Mouse (Mus musculus) liver (tissue): Measurements from ENCODE around the gene Psme4.
A peak's percentile ranks its signal among the peaks of the same experiment; 100 is the strongest.
"Not testable (repeated sequence)": the region's sequence is repeated elsewhere in the genome, so short reads cannot be mapped to it uniquely, and the experiment has no call there.

Source experiments
- DNase-seq: peaks from one replicate; pipeline ENCODE4 v3.0.0-alpha.2; 2020; ENCODE audit warnings: mixed read lengths

Gene Psme4

GRCm38 (mm10) chr11:30771267-30771903 lies at the start of gene Psme4:
Psme4 (plus strand) TSS chr11:30771726.
- DNase-seq: peak; percentile 97

DNA sequence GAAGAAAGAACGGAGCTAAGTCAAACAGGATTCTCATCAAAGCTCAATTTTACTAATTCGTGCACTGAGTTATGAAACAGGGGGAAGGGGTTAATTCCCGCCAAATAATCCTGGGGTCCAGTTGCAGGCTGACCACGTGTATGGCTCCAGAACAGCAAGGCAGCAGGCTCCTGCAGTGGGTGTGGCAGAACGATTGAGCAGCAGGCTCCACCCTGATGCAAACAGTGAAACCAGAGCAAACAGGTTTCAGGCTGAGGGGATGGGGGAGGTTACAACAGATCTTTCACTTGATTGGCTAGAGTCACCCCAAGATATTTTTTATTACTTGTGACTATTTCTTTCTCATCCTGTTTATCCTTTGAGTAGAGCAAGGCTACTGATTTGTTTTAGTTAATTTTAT lies 48.1 kb upstream of the Psme4 start:
- no peak for DNase-seq

DNA sequence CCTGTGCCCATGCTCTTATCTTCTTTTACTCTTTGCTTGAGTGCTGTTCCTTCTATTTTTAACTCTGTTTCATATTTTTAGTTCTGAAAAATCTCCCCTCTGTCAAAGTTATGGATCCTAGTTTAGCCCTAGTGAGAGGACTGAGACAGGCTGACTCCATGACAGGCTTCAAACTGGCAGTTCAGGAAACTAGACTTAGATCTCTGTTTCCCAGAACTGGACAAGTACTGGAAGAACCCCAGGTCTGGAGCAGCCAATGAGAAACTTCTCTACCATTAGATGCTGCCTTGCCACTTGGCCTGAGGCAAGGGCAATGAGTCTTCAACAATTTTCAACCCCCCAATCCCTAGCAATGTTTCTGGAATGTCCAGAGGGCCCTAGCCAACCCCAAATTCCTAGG lies 40.8 kb upstream of the Psme4 start:
- DNase-seq: no peak

DNA sequence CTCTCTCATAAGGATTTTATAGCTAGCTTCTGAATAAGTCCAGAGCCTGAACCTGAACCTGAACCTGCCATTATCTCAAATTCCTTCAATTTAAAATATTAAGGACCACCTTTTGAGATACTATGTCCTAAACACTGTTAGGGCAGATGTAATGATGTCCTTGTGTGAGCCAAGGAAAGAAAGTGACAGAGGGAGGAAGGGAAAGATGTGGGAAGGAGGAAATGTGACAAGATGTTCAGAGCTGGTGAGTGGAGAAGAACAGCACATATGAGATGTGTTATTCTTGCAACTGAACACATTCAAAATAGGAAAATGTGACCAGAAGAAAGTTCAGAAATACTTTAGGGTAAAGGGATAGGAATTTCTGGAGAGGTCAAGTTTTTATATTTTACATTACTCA lies 38.1 kb upstream of the Psme4 start:
- DNase-seq: no peak

GRCm38 (mm10) chr11:30743991-30744390 lies 27.5 kb upstream of the Psme4 start:
- DNase-seq: no peak

GRCm38 (mm10) chr11:30748938-30749337 lies 22.6 kb upstream of the Psme4 start:
- DNase-seq: no peak

- no peak for DNase-seq
These were observed 21.9 kb upstream of the Psme4 start for GRCm38 (mm10) chr11:30749587-30749986.

- DNase-seq: no peak
These were observed 21.3 kb upstream of the Psme4 start for GRCm38 (mm10) chr11:30750039-30750823.

DNA sequence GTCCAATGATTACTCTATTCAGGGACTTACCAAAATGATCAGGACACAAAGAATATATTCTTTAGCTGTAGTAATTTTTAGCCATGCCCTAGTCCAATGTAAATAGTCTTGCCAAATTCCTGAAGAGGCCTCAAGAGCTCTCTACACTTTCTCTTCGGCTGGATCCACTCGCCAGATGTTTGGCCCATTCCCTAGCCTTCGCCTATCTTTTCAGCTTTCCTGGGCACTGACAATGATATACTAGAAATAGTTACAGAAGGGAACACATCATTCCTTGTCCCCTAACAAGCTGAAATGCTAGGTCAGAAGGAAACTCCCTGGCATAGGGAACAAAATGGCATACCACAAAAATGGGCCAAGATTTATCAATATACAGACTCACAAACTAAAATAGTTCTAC lies 18.6 kb upstream of the Psme4 start:
- no peak for DNase-seq

DNA sequence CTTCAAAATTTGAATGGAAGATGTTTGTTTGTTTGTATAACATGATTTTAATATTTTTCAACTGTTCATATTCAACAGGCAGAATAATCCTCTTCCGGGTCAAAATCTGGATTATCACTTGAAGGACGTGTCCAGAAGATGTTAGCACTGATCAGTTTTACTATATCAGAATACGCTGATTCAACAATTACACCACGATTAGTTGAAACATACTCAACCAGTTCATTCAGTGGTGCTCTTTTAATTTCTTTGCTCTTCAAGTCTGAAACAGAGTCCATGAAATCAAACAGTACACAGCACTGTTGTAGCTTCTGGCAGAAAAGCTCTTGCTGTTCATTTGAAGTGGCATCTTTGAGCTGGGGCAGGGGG lies 17.1 kb upstream of the Psme4 start:
- not testable (repeated sequence) for DNase-seq

DNA sequence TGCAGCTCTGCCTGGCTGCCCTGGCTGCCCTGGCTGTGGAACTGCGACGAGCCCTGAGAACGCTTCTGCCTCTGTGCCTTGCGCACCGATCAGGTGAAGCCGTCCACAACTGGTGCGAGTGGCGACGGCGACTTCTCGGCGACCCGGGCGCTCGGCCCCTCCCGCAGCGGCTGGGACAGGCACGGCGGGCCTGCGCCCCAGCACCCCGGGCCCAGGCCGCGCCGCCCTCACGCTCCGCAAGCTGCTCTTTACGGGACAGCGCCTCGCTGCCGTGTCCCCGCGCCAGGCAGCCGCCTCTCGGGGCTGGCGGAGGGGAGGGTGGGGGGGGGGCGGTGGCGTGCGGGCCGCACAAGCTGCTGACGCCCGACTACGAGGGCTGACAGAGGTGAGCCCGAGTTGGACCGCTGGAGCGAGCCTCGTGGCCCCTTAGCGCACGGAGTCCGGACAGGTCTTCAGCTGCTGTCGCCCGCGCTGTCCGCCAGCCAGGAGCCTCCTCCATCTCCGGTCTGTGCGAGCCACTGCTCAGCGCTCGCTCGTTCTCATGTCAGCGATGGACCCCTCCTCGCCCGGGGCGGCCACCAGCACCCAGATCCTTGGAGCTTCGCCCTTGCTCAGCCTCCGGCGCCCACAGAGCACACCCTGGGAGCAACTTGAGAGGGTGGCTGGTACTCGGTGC lies 16.5 kb upstream of the Psme4 start:
- peak; percentile 18 for DNase-seq

GRCm38 (mm10) chr11:30761381-30761780 lies 10.1 kb upstream of the Psme4 start:
- no peak for DNase-seq

DNA sequence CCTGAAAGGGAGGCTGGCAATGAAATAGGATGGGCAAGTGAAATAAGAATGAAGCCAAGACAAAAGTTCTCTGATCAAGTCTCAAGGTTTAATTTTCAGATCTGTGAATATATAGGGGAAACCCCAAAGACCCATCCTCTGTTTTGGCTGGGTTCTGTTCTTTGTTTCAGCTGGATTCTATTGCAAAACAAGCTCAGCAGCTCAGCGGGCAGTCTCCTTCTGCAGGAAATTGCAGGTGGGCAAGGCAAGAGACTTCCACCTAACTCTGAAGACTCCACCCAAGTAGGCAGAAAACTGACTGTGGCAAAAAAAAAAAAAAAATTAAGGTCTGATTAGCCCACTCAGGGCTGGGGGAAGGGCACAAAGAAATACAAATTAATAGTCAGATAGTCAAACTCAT lies 9.6 kb upstream of the Psme4 start:
- no peak for DNase-seq

GRCm38 (mm10) chr11:30765076-30765475 lies 6.5 kb upstream of the Psme4 start:
- no peak for DNase-seq

GRCm38 (mm10) chr11:30770817-30771216 lies 709 bp upstream of the Psme4 start:
- DNase-seq: no peak

DNA sequence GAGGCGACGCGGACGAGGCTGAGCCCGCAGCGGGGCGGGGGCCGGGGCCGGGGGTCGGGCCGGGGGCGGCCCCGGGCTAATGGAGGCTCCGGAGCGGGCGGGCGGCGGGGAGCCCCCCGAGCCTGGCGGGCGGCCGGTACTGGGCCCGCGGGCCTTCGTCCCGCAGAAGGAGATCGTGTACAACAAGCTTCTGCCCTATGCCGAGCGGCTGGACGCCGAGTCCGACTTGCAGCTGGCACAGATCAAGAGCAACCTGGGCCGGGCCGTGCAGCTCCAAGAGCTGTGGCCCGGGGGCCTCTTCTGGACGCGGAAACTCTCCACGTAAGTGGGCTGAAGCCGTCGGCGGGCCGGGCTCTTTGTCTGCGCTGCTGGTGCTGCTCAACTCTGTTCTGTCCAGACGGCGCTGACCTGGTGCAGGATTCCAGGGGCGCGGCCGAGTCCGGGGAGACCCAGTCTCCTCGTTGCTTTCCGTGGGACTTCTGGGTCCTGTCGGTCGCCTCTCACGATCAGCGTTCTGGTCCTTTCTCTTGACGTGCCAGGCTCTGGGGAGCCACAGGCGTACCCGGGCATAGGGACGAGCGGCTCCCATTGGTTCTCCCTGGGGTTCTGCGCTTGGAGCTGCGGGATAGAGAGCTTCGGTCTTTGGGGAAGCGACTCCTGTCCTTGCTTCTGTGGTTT lies 517 bp downstream of the Psme4 start:
- peak; percentile 75 for DNase-seq

- DNase-seq: peak; percentile 62
These were observed 1.4 kb downstream of the Psme4 start for GRCm38 (mm10) chr11:30772777-30773417.

GRCm38 (mm10) chr11:30774638-30775037 lies 3.1 kb downstream of the Psme4 start:
- no peak for DNase-seq

GRCm38 (mm10) chr11:30777498-30777897 lies 6.0 kb downstream of the Psme4 start:
- peak; percentile 31 for DNase-seq

DNA sequence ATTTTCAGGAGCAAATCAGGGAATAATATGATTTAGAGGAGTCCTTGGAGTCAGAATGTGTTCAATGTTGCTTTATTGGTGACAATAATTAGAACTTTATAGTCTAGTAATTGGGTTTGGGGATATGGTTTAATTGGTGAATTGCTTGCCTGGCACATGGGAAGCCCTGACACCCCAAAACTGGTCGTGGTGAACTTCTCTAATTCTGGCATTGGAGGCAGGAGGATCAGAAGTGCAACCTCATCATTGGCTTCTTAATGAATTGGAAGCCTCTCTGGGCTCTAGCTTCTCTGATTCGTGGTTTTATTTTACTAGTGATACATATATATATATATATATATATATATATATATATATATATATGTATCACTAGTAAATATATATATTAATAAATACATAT lies 9.4 kb downstream of the Psme4 start:
- DNase-seq: no peak

DNA sequence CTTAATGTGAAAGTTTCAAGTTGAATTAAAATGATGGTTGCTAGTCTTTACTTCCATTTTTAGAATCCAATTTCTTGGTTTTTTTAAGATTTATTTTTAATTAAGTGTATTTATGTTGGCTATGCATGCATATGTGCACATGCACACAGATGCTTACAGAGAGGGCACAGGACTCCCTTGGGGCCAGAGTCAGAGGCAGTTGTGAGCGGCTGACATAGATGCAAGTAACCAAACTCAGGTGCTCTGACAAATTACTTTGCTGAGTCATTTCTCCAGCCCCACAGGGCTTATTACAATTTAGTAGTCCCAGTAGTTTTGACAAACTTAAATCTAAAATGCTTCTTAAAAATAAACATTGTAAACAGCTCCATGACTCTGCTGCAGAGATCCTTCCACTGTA lies 10.1 kb downstream of the Psme4 start:
- DNase-seq: no peak

DNA sequence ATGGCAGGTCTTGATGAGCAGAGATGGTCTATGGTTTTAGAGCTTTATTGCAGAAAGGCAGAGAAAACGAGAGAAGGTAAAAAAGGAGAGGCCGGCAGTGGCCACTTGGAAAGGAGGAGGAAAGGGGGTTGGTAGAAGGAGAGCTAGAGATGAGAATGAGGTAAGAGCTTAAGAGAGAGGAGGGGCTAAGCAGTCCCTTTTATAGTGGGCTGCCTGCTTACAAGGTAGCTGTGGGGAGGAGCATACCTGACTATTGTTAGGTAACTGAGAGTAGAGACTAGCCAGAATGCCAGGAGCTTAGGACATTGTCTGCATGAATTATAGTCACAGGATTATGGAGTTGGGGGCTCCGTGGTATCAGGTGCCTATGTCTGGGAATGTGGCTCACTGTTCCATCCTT lies 14.0 kb downstream of the Psme4 start:
- no peak for DNase-seq
